Mouse (Mus musculus) testis, adult 10 weeks (tissue): Measurements from ENCODE around the gene Tph1. TPM values are rescaled to one million over a fixed set of nuclear protein-coding genes. Genes with fewer than 3 reads are reported as not detected.

ENCODE experiments used
- polyA plus RNA-seq: library from polyadenylated mRNA; stranded (reverse); fragments of 350-450 nt; fragmentation: Illumina TruSeq; extraction: RNeasy Lipid Tissue Mini Kit (QIAGEN cat#74804); gene quantifications from one replicate; pipeline ENCODE4 v1.2.3, GENCODE M21; 2014; ENCODE audit warnings: low read depth, low replicate concordance

The Tph1 gene
- polyA plus RNA-seq: 0.18 TPM

DNA sequence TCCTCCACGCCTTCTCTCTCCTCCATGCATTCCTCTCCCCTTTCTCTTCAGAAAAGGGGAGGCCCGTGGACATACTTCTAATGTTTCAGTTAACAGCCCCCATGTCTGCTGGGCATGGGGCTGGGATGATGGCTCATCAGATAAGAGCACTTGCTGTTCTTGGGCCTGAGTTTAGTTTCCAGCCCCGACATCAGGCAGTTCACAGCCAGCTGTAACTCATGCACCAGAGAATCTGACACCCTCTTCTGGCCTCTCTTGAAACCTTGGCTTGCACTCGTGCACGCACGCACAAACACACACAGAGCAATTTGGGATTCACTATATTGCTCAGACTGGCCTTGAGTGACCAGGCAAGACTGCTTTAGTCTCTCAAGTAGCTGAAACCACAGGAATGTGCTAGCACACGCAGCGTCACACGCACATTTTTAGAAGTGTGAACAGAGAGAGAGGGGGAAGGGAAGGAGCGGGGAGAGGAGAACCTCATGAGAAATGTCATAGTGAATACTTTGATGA is at the start of gene Tph1:
Gene Tph1, minus strand, starts transcription at position 378 of the 513 bp plus-strand sequence.

DNA sequence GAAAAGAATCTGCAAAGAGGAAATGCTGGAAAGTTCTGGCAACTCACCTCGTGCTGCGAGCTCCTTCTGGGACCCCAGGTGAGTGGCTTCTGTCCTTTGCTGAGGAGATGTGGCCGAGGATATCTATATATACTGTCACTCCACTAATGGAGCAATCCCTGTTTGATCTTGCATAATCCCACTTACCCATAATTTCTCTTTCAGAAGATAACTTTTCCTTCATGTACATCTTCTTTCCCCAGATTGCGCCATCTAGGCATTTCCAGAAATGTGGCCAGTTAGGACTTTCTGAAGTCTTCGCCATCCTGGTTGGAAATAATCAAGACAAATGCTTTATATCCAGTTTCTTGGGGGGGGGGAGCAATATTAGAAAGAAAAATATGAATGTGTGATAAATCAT is 43.3 kb upstream of the Tph1 start, which contains the start of gene Saa3:
Gene Saa3, minus strand, starts transcription at position 101 of the 400 bp plus-strand sequence.

DNA sequence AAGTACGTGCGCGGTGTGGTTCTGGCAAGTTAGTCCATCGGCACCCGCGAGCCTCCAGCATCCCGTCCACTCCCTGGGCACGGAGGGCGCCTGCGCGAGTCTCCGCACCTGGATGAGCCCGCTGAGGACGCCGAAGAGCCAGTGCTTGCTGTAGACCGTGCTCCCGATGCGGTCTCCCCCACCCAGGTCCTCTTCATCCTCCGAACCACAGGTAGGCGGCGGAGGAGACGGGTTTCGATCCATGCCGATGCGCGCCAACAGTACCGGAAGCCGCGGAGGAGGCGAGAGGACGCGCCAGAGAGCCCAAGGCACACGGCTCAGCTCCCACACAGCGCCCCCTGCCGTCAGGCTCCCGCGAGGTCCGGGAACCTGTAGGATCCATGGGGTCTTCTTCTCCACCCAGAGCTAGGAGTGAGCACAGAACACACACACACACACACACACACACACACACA is 38.1 kb upstream of the Tph1 start, which contains the start of gene Saal1:
Gene Saal1, minus strand, starts transcription at position 291 of the 455 bp plus-strand sequence.

DNA sequence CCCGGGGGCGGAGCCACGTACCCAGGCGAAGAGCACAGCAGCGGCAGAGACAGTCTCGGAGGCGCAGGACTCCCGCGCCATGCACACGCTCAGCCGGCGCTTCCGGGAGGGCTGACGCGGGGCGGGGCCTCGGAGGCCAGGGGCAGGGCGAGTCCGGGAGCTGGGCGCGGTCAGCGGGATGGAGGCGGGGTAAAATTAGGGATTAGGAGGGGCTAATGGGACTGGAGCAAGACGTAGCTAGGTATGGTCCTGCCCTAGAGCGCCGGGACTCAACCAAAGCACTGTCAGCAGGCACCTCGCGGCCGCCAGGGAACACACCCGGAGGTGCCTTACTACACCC is 32.7 kb downstream of the Tph1 start, which contains the start of gene Sergef:
Gene Sergef, minus strand, starts transcription at position 116 of the 340 bp plus-strand sequence.

Other genes with a start within 250 kb of the Tph1 start
- gene Sergef, start 32.7 kb downstream of the Tph1 start, polyA plus RNA-seq: 0.38 TPM
- gene Saal1, start 38.1 kb upstream of the Tph1 start, polyA plus RNA-seq: 7.2 TPM
- gene Saa3, start 43.2 kb upstream of the Tph1 start, polyA plus RNA-seq: not detected
- gene Saa4, start 60.1 kb upstream of the Tph1 start, polyA plus RNA-seq: 0.25 TPM
- gene Saa1, start 70.4 kb upstream of the Tph1 start, polyA plus RNA-seq: 1.3 TPM
- not detected for gene Saa2, start 79.3 kb upstream of the Tph1 start, polyA plus RNA-seq
- 23.2 TPM for gene Hps5, start 123.5 kb upstream of the Tph1 start, polyA plus RNA-seq
- 238 TPM for gene Gtf2h1, start 123.6 kb upstream of the Tph1 start, polyA plus RNA-seq
- gene Ldha, start 168.9 kb upstream of the Tph1 start, polyA plus RNA-seq: 370 TPM
- gene Ldhc, start 188.7 kb upstream of the Tph1 start, polyA plus RNA-seq: 3,731 TPM
- gene Tsg101, start 247.4 kb upstream of the Tph1 start, polyA plus RNA-seq: 180 TPM